Comparison of ENCODE assay signal across 8 mouse cellular contexts in genomic region chr5:115317645-115318328, GRCm38 (mm10). TPM values are rescaled to one million over a fixed set of nuclear protein-coding genes. Genes with fewer than 3 reads are reported as not detected.
DNase-seq lines count a peak whose midpoint lies in the region; ATAC-seq and TF ChIP-seq lines count a peak whose summit lies in the region.

No protein-coding gene starts in this region.

- no peaks in the 10 kb centered on the region for H3K36me3 ChIP-seq in ES-E14 (ENCODE audit: control insufficient read depth, insufficient read depth, low read length, poor library complexity, severe bottlenecking)
- H3K36me3 ChIP-seq in heart, embryonic 15.5 days, result no peaks in the 10 kb centered on the region

- no peaks in the 10 kb centered on the region for H3K27me3 ChIP-seq in heart, embryonic 15.5 days

- H3K27ac ChIP-seq in ES-E14 (ENCODE audit: insufficient read depth, low read depth, low read length, poor library complexity, severe bottlenecking), result peak overlapping the region; percentile 65
- peak overlapping the region; percentile 47; the same call in 1 of the 2 replicates for H3K27ac ChIP-seq in heart, embryonic 15.5 days

- intact Hi-C loops in heart, postnatal 36 days (cut with DNase I), result loop anchor here (2.0 kb wide), 1 partner anchor 17 kb away; the partner anchor contains the start of gene Dynll1

- WGBS in heart, embryonic 15.5 days, result 13% methylated on average over 10 of the region's 10 CpGs

- H3K4me2 ChIP-seq in heart, embryonic 15.5 days, result peak overlapping the region; percentile 34

- peak; percentile 20; the same call in 1 of the 2 replicates for ATAC-seq in heart, embryonic 15.5 days (replicated peaks; ENCODE audit: insufficient number of reproducible peaks, insufficient read depth, low FRiP score, low read depth)

- H3K9ac ChIP-seq in ES-E14 (ENCODE audit: insufficient read depth, low read depth, low read length, poor library complexity, severe bottlenecking), result no peak overlapping the region
- H3K9ac ChIP-seq in heart, embryonic 15.5 days, result 0 out of 2 replicates have a peak overlapping the region, but pooled peaks have one; percentile 14

- no peaks in the 10 kb centered on the region for H3K9me3 ChIP-seq in ES-E14 (ENCODE audit: control insufficient read depth, insufficient read depth, low read depth, low read length)
- H3K9me3 ChIP-seq in heart, embryonic 15.5 days (replicated peaks), result no peaks in the 10 kb centered on the region

- in situ Hi-C loops in ES-E14 (cut with MboI; ENCODE audit: low sequenced_read_pairs in 2 of 2, unreplicated experiment in 2 of 2), result no loop called here

- H3K4me3 ChIP-seq in ES-E14 (ENCODE audit: insufficient read depth in 1 of 2, low read depth in 1 of 2, low read length in 2 of 2, poor library complexity in 1 of 2, severe bottlenecking in 1 of 2), result no peak overlapping the region
- H3K4me3 ChIP-seq in heart, embryonic 15.5 days, result no peak overlapping the region

- peak; percentile 94 for DNase-seq in heart, adult 11 months
- no peak for DNase-seq in heart, postnatal 36 days
- peak; percentile 76 for DNase-seq in ES-E14 (ENCODE audit: low read depth, low spot score)
- DNase-seq in lung, postnatal 36 days, result peak; percentile 21
- DNase-seq in thymus, postnatal 25 days, result peak; percentile 66
- DNase-seq in gastrocnemius, postnatal 25 days, result no peak
- DNase-seq in adrenal gland, adult (ENCODE audit: inconsistent age in 2 of 2, low spot score in 1 of 2), result no peak

- H3K4me1 ChIP-seq in ES-E14 (ENCODE audit: control insufficient read depth in 2 of 2, insufficient read depth in 2 of 2, low read length in 2 of 2, poor library complexity in 1 of 2), result peaks cover 3 to 30% of the 10 kb centered on the region in 2 experiments; a peak in 3 of 4 replicates
- H3K4me1 ChIP-seq in heart, embryonic 15.5 days (replicated peaks), result peaks cover 40% of the 10 kb centered on the region

TF ChIP-seq in ES-E14, 5 proteins besides CTCF, POLR2A, EP300 and RAD21:
- TF ChIP-seq CHD2 (IDR thresholded peaks at IDR 0.05; ENCODE audit: low read depth, low read length), result no peak
- TF ChIP-seq MAFK (IDR thresholded peaks at IDR 0.05; ENCODE audit: insufficient read depth, low read depth, low read length), result no peak

RNA-seq across cellular contexts. Expression of gene Srsf9, which starts 9.2 kb away (rescaled TPM):
- total RNA-seq in heart, postnatal 36 days (2021), result 10 to 100 TPM; 16.0 to 18.1 TPM
- total RNA-seq in ES-E14 (2012; rRNA removed), result 42.6 and 57.2 TPM in 2 replicates
- 99.0 and 118 TPM in 2 replicates for polyA plus RNA-seq in heart, embryonic 15.5 days (2015; fragmentation: Nextera tagmentation; extraction: Ambion mirVana)
- total RNA-seq in gastrocnemius, postnatal 25 days (2021), result 10 to 100 TPM; 10.7 to 12.9 TPM

RNA-seq across cellular contexts. Expression of gene Dynll1, which starts 17.0 kb away (rescaled TPM):
- total RNA-seq in heart, postnatal 36 days (2021), result 10 to 100 TPM; 71.9 to 88.5 TPM
- 575 and 753 TPM in 2 replicates for total RNA-seq in ES-E14 (2012; rRNA removed)
- polyA plus RNA-seq in heart, embryonic 15.5 days (2015; fragmentation: Nextera tagmentation; extraction: Ambion mirVana), result 1,079 and 1,146 TPM in 2 replicates
- total RNA-seq in gastrocnemius, postnatal 25 days (2021), result 100 to 1,000 TPM; 100 to 102 TPM

RNA-seq across cellular contexts. Expression of gene Gatc, which starts 23.2 kb away (rescaled TPM):
- total RNA-seq in heart, postnatal 36 days (2021), result 10 to 100 TPM; 17.6 to 18.6 TPM
- 1.9 and 3.1 TPM in 2 replicates for total RNA-seq in ES-E14 (2012; rRNA removed)
- polyA plus RNA-seq in heart, embryonic 15.5 days (2015; fragmentation: Nextera tagmentation; extraction: Ambion mirVana), result 21.5 and 23.7 TPM in 2 replicates
- total RNA-seq in gastrocnemius, postnatal 25 days (2021), result 10 to 100 TPM; 20.5 to 22.1 TPM

RNA-seq across cellular contexts. Expression of gene Triap1, which starts 23.2 kb away (rescaled TPM):
- total RNA-seq in heart, postnatal 36 days (2021), result 10 to 100 TPM; 22.8 to 27.6 TPM
- 21.5 and 30.7 TPM in 2 replicates for total RNA-seq in ES-E14 (2012; rRNA removed)
- polyA plus RNA-seq in heart, embryonic 15.5 days (2015; fragmentation: Nextera tagmentation; extraction: Ambion mirVana), result 35.2 and 39.2 TPM in 2 replicates
- total RNA-seq in gastrocnemius, postnatal 25 days (2021), result 10 to 100 TPM; 17.5 to 18.4 TPM

RNA-seq across cellular contexts. Expression of gene Cox6a1, which starts 31.0 kb away (rescaled TPM):
- 100 to 1,000 TPM; 253 to 261 TPM for total RNA-seq in heart, postnatal 36 days (2021)
- 936 and 1,706 TPM in 2 replicates for total RNA-seq in ES-E14 (2012; rRNA removed)
- polyA plus RNA-seq in heart, embryonic 15.5 days (2015; fragmentation: Nextera tagmentation; extraction: Ambion mirVana), result 1,326 and 1,479 TPM in 2 replicates
- 10 to 100 TPM; 60.7 to 80.9 TPM for total RNA-seq in gastrocnemius, postnatal 25 days (2021)

Comparison
In these comparisons a context has a peak if more than half of its experiments do, and no peak if none do; other contexts are left out.
1. DNase-seq: peak in heart, adult 11 months (single experiment), ES-E14 (single experiment), lung, postnatal 36 days (single experiment) and thymus, postnatal 25 days (single experiment); none in heart, postnatal 36 days (0 of 2), gastrocnemius, postnatal 25 days (single experiment) and adrenal gland, adult (0 of 2).